In genomic region chr11:50461481-50461880, GRCm38 (mm10) we compare ENCODE assay signal across 21 mouse cellular contexts. TPM values are rescaled to one million over a fixed set of nuclear protein-coding genes. Genes with fewer than 3 reads are reported as not detected.
DNase-seq lines count a peak whose midpoint lies in the region; ATAC-seq and TF ChIP-seq lines count a peak whose summit lies in the region.
"Had no signal": no experiment of that assay in that cellular context is flagged by ENCODE, and none has a peak within 500 bp of the region (broad histone marks: within the 10 kb centered on the region; RNA-seq: fewer than 3 reads in every experiment).

No protein-coding gene starts in this region.

- in situ Hi-C loops in ES-E14 (cut with MboI; ENCODE audit: low sequenced_read_pairs in 2 of 2, unreplicated experiment in 2 of 2) = no loop called here

- no peak overlapping the region for H3K27ac ChIP-seq in limb, embryonic 14.5 days (replicated peaks; ENCODE audit: low read depth, low read length)
- no peak overlapping the region for H3K27ac ChIP-seq in limb, embryonic 10.5 days
- H3K27ac ChIP-seq in ES-E14 (ENCODE audit: insufficient read depth, low read depth, low read length, poor library complexity, severe bottlenecking) = no peak overlapping the region
- H3K27ac ChIP-seq in stomach, embryonic 14.5 days (ENCODE audit: low read length) = no peak overlapping the region
- H3K27ac ChIP-seq: embryonic facial prominence, embryonic 15.5 days; forebrain, embryonic 10.5 days; gastrocnemius, adult 2 months; heart, embryonic 13.5 days; hindbrain, embryonic 15.5 days had no signal

- no peak overlapping the region for H3K4me3 ChIP-seq in limb, embryonic 14.5 days (replicated peaks; ENCODE audit: low read length)
- H3K4me3 ChIP-seq in limb, embryonic 10.5 days = no peak overlapping the region
- H3K4me3 ChIP-seq in ES-E14 (ENCODE audit: insufficient read depth in 1 of 2, low read depth in 1 of 2, low read length in 2 of 2, poor library complexity in 1 of 2, severe bottlenecking in 1 of 2) = no peak overlapping the region
- H3K4me3 ChIP-seq in stomach, embryonic 14.5 days (ENCODE audit: low read depth, low read length) = no peak overlapping the region
- H3K4me3 ChIP-seq: embryonic facial prominence, embryonic 15.5 days; erythroblast, embryonic 14.5 days; forebrain, embryonic 10.5 days; gastrocnemius, adult 2 months; heart, embryonic 13.5 days; hindbrain, embryonic 15.5 days had no signal

- H3K36me3 ChIP-seq in limb, embryonic 14.5 days (ENCODE audit: control insufficient read depth, insufficient read depth, low read length) = no peaks in the 10 kb centered on the region
- no peaks in the 10 kb centered on the region for H3K36me3 ChIP-seq in limb, embryonic 10.5 days
- no peaks in the 10 kb centered on the region for H3K36me3 ChIP-seq in ES-E14 (ENCODE audit: control insufficient read depth, insufficient read depth, low read length, poor library complexity, severe bottlenecking)
- no peaks in the 10 kb centered on the region for H3K36me3 ChIP-seq in stomach, embryonic 14.5 days (ENCODE audit: control insufficient read depth, insufficient read depth, low read length)
- H3K36me3 ChIP-seq: embryonic facial prominence, embryonic 15.5 days; forebrain, embryonic 10.5 days; heart, embryonic 13.5 days; hindbrain, embryonic 15.5 days had no signal

- H3K9me3 ChIP-seq in limb, embryonic 14.5 days (ENCODE audit: control insufficient read depth, low read length) = no peaks in the 10 kb centered on the region
- H3K9me3 ChIP-seq in limb, embryonic 10.5 days (replicated peaks) = no peaks in the 10 kb centered on the region
- no peaks in the 10 kb centered on the region for H3K9me3 ChIP-seq in ES-E14 (ENCODE audit: control insufficient read depth, insufficient read depth, low read depth, low read length)
- H3K9me3 ChIP-seq in stomach, embryonic 14.5 days (ENCODE audit: control insufficient read depth, low read depth, low read length) = no peaks in the 10 kb centered on the region
- H3K9me3 ChIP-seq: embryonic facial prominence, embryonic 15.5 days; forebrain, embryonic 10.5 days; heart, embryonic 13.5 days; hindbrain, embryonic 15.5 days had no signal

- H3K27me3 ChIP-seq in limb, embryonic 14.5 days (ENCODE audit: control insufficient read depth, insufficient read depth, low read length) = no peaks in the 10 kb centered on the region
- H3K27me3 ChIP-seq in limb, embryonic 10.5 days (ENCODE audit: low read depth, poor library complexity, severe bottlenecking) = peaks cover 23% of the 10 kb centered on the region
- H3K27me3 ChIP-seq in stomach, embryonic 14.5 days (ENCODE audit: control insufficient read depth, insufficient read depth, low read length) = no peaks in the 10 kb centered on the region
- H3K27me3 ChIP-seq: embryonic facial prominence, embryonic 15.5 days; hindbrain, embryonic 15.5 days had no signal

- H3K4me1 ChIP-seq in limb, embryonic 14.5 days (ENCODE audit: control insufficient read depth, insufficient read depth, low read length) = peaks cover 20% of the 10 kb centered on the region
- peaks cover 19% of the 10 kb centered on the region for H3K4me1 ChIP-seq in limb, embryonic 10.5 days
- peaks cover 0 to 9% of the 10 kb centered on the region in 2 experiments; a peak in 2 of 4 replicates for H3K4me1 ChIP-seq in ES-E14 (ENCODE audit: control insufficient read depth in 2 of 2, insufficient read depth in 2 of 2, low read length in 2 of 2, poor library complexity in 1 of 2)
- H3K4me1 ChIP-seq in stomach, embryonic 14.5 days (ENCODE audit: control insufficient read depth, insufficient read depth, low read length) = 0 out of 2 replicates have a peak, but pooled peaks cover 4% of the 10 kb centered on the region

- no peak overlapping the region for H3K9ac ChIP-seq in limb, embryonic 14.5 days (ENCODE audit: low read depth, low read length, severe bottlenecking)
- H3K9ac ChIP-seq in ES-E14 (ENCODE audit: insufficient read depth, low read depth, low read length, poor library complexity, severe bottlenecking) = no peak overlapping the region
- H3K9ac ChIP-seq in stomach, embryonic 14.5 days (replicated peaks; ENCODE audit: low read depth, low read length) = no peak overlapping the region
- H3K9ac ChIP-seq: embryonic facial prominence, embryonic 15.5 days; heart, embryonic 13.5 days; hindbrain, embryonic 15.5 days had no signal

- peak; percentile 42; the same call in 1 of the 2 replicates for ATAC-seq in limb, embryonic 14.5 days (ENCODE audit: low FRiP score, low read depth)
- ATAC-seq in stomach, embryonic 14.5 days (ENCODE audit: insufficient number of reproducible peaks, insufficient read depth, low FRiP score, low read depth) = 0 out of 2 replicates have a peak, but pooled peaks have one; percentile 33
- ATAC-seq: forebrain, embryonic 14.5 days had no signal

- H3K4me2 ChIP-seq in limb, embryonic 14.5 days (replicated peaks; ENCODE audit: low read depth, low read length, severe bottlenecking) = no peak overlapping the region
- H3K4me2 ChIP-seq in stomach, embryonic 14.5 days (replicated peaks; ENCODE audit: low read depth, low read length) = no peak overlapping the region
- H3K4me2 ChIP-seq: embryonic facial prominence, embryonic 15.5 days; heart, embryonic 13.5 days; hindbrain, embryonic 15.5 days had no signal

- DNase-seq in limb, embryonic 14.5 days (ENCODE audit: low spot score) = no peak
- DNase-seq in limb, embryonic 10.5 days (ENCODE audit: low spot score) = no peak
- DNase-seq in ES-CJ7 (ENCODE audit: low read depth, low spot score) (peak; percentile 79), ES-E14 (ENCODE audit: low read depth, low spot score) (peak; percentile 37)
- DNase-seq in spleen, adult 18-20 months = no peak
- DNase-seq in cerebellum, postnatal 10 days = no peak
- DNase-seq: adrenal gland, adult 2 months; adrenal gland, postnatal 25 days; cerebellum, adult 18-20 months; cerebellum, postnatal 14 days; embryo, embryonic 11 days; gastrocnemius, adult 2 months; gastrocnemius, postnatal 25 days; heart, postnatal 36 days had no signal

- no peak for TF ChIP-seq POLR2A in limb, embryonic 14.5 days (IDR thresholded peaks at IDR 0.05; ENCODE audit: borderline replicate concordance, extremely low read depth, insufficient read depth, insufficient read length)

- WGBS in limb, embryonic 14.5 days = 65% methylated on average over 7 of the region's 7 CpGs
- WGBS in limb, embryonic 10.5 days = 81% methylated on average over 7 of the region's 7 CpGs
- WGBS in stomach, embryonic 14.5 days = 74% methylated on average over 7 of the region's 7 CpGs

TF ChIP-seq in ES-E14, 5 proteins besides CTCF, POLR2A, EP300 and RAD21:
- TF ChIP-seq ZC3H11A (IDR thresholded peaks at IDR 0.05; ENCODE audit: borderline replicate concordance, low read depth, low read length) (no peak), CHD2 (IDR thresholded peaks at IDR 0.05; ENCODE audit: low read depth, low read length) (no peak), HCFC1 (IDR thresholded peaks at IDR 0.05; ENCODE audit: borderline replicate concordance, insufficient read depth, low read length) (no peak), MAFK (IDR thresholded peaks at IDR 0.05; ENCODE audit: insufficient read depth, low read depth, low read length) (no peak), ZNF384 (IDR thresholded peaks at IDR 0.05; ENCODE audit: low read depth, low read length) (no peak)

RNA-seq across cellular contexts. Expression of gene Rufy1, which starts 30.6 kb away (rescaled TPM):
- 16.5 and 20.3 TPM in 2 replicates for polyA plus RNA-seq in limb, embryonic 14.5 days (2012; rRNA removed)
- 24.9 and 26.9 TPM in 2 replicates for polyA plus RNA-seq in limb, embryonic 14.5 days (2014; fragmentation: Nextera tagmentation; extraction: Ambion mirVana)
- 22.5 and 22.6 TPM in 2 replicates for polyA plus RNA-seq in limb, embryonic 10.5 days (2016; fragmentation: Nextera tagmentation; extraction: Ambion mirVana)
- total RNA-seq in ES-E14 (2012; rRNA removed) = 11.2 and 13.1 TPM in 2 replicates
- 22.6 and 23.0 TPM in 2 replicates for polyA plus RNA-seq in stomach, embryonic 14.5 days (2014; fragmentation: Nextera tagmentation; extraction: Ambion mirVana)

Comparison
In these comparisons a context has a peak if more than half of its experiments do, and no peak if none do; other contexts are left out.
1. DNase-seq: peak in ES-CJ7 (single experiment) and ES-E14 (single experiment); none in limb, embryonic 14.5 days (single experiment), limb, embryonic 10.5 days (single experiment), spleen, adult 18-20 months (0 of 2) and cerebellum, postnatal 10 days (0 of 2).